Mouse (Mus musculus) kidney, embryonic 15.5 days (tissue): ENCODE results near the gene Nbea. TPM values are rescaled to one million over a fixed set of nuclear protein-coding genes. Genes with fewer than 3 reads are reported as not detected.
"Not testable (repeated sequence)": the region's sequence is repeated elsewhere in the genome, so short reads cannot be mapped to it uniquely, and the experiment has no call there.

Experiments used
- ATAC-seq: fragments of 200-750 bp; cut with Nextera tagmentation; replicated peaks from 2 replicates; pipeline ENCODE4 v1.8.0; 2017; ENCODE audit warnings: moderate TSS enrichment; ENCODE audit not compliant: low FRiP score
- H3K27ac ChIP-seq: fragments of 300-500 bp; sonication (generic); 2 replicates; pipeline ENCODE4 v1.5.1; 2015; ENCODE audit warnings: mild to moderate bottlenecking, inconsistent platforms
- H3K27me3 ChIP-seq: fragments of 300-500 bp; sonication (generic); 2 replicates; pipeline ENCODE4 v1.6.1; 2015; ENCODE audit warnings: inconsistent platforms
- H3K36me3 ChIP-seq: fragments of 300-500 bp; sonication (generic); 2 replicates; pipeline ENCODE4 v1.6.1; 2015; ENCODE audit warnings: inconsistent platforms
- H3K4me1 ChIP-seq: fragments of 300-500 bp; sonication (generic); 2 replicates; pipeline ENCODE4 v1.6.1; 2015; ENCODE audit warnings: inconsistent platforms
- H3K4me2 ChIP-seq: fragments of 300-500 bp; sonication (generic); 2 replicates; pipeline ENCODE4 v1.6.1; 2015; ENCODE audit warnings: moderate library complexity, mild to moderate bottlenecking, inconsistent platforms
- H3K4me3 ChIP-seq: fragments of 300-500 bp; sonication (generic); replicated peaks from 2 replicates; pipeline ENCODE4 v1.5.1; 2015; ENCODE audit warnings: mild to moderate bottlenecking, inconsistent platforms
- H3K9ac ChIP-seq: fragments of 300-500 bp; sonication (generic); 2 replicates; pipeline ENCODE4 v1.6.1; 2015; ENCODE audit warnings: mild to moderate bottlenecking, inconsistent platforms
- H3K9me3 ChIP-seq: fragments of 300-500 bp; sonication (generic); replicated peaks from 2 replicates; pipeline ENCODE4 v1.6.1; 2016; ENCODE audit warnings: inconsistent platforms
- WGBS: fragments of 180-500 bp; shearing (Covaris S2); methylation state at CpG from one replicate; pipeline ENCODE4 v1.1.7; 2015; ENCODE audit warnings: mixed read lengths; 5-methylcytosine and 5-hydroxymethylcytosine counted together
- polyA plus RNA-seq: library from polyadenylated mRNA; unstranded; fragments of >200 nt; fragmentation: Nextera tagmentation; extraction: Ambion mirVana; gene quantifications from 2 replicates; pipeline ENCODE4 v1.2.1, GENCODE M21; 2015

Gene Nbea
- polyA plus RNA-seq, 1 experiment from 2014 or later = 8.1 TPM

- Histone ChIP-seq H3K9me3 (no peaks in the 10 kb centered on the region), H3K36me3 (no peaks in the 10 kb centered on the region; the same call in 1 of the 2 replicates), H3K4me2 (no peak overlapping the region), H3K9ac (no peak overlapping the region), H3K27me3 (no peaks in the 10 kb centered on the region), H3K4me1 (peaks cover 6% of the 10 kb centered on the region; the same call in 1 of the 2 replicates), H3K27ac (no peak overlapping the region), H3K4me3 (no peak overlapping the region)
- peak; percentile 74 for ATAC-seq
- 11% methylated on average over 8 of the region's 8 CpGs for WGBS
Measured at GRCm38 (mm10) chr3:55635542-55636172, 547.8 kb downstream of the Nbea start.

DNA sequence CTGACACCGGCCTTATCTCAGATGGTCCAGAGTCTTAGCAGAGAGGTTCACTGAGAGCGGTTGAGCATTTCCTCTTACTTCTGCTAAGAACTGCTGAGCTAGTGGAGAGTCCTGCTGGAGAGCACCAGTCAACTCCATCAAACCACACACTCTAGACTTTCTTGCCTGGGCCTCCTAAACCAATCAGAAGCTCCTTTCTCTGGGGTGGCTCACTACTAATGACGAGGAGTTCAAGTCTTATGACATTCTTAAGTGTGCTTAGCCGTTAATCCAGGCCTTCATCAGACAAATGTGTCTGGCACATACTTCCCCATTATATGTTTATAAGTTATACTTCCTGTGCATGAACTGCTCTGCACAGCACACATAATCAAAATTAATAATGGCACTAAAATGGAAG is 556.4 kb downstream of the Nbea start:
- Histone ChIP-seq H3K9ac (no peak overlapping the region), H3K4me3 (no peak overlapping the region), H3K27me3 (no peaks in the 10 kb centered on the region), H3K4me2 (no peak overlapping the region), H3K36me3 (peaks cover 26% of the 10 kb centered on the region), H3K4me1 (peaks cover 4% of the 10 kb centered on the region; the same call in 1 of the 2 replicates), H3K27ac (no peak overlapping the region), H3K9me3 (no peaks in the 10 kb centered on the region)
- no peak for ATAC-seq
- WGBS = 83% methylated on average over 4 of the region's 4 CpGs

DNA sequence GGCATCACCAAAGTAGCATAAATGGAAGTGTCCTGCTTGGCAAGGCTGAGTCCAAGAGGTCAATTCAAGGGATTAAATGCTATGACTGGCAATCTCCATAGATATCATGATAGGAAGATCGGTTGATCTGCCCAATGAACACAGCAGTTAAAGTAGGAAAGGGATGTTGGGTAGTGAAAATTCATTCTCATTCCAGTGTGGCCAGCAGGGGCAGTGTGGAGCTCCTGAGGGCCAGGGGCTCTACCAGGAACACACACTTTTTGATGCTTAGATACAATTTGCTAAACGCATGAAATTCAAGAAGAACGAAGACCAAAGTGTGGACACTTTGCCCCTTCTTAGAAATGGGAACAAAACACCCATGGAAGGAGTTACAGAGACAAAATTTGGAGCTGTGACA is 561.5 kb downstream of the Nbea start:
- H3K9me3 ChIP-seq, H3K27ac ChIP-seq, H3K4me3 ChIP-seq, H3K9ac ChIP-seq, H3K4me1 ChIP-seq, ATAC-seq, H3K27me3 ChIP-seq, H3K4me2 ChIP-seq, H3K36me3 ChIP-seq: not testable (repeated sequence)
- 93% methylated on average over 3 of the region's 3 CpGs for WGBS

GRCm38 (mm10) chr3:55618396-55618795 is 565.1 kb downstream of the Nbea start:
- 89% methylated on average over 3 of the region's 3 CpGs for WGBS
- Histone ChIP-seq H3K36me3 (no peaks in the 10 kb centered on the region), H3K9ac (no peak overlapping the region), H3K4me2 (no peak overlapping the region), H3K27me3 (no peaks in the 10 kb centered on the region), H3K4me1 (no peaks in the 10 kb centered on the region), H3K4me3 (no peak overlapping the region), H3K27ac (no peak overlapping the region), H3K9me3 (no peaks in the 10 kb centered on the region)
- ATAC-seq = no peak

- peaks cover 4% of the 10 kb centered on the region; the same call in 1 of the 2 replicates for H3K4me1 ChIP-seq
Measured at GRCm38 (mm10) chr3:55612459-55613115, 570.9 kb downstream of the Nbea start.

DNA sequence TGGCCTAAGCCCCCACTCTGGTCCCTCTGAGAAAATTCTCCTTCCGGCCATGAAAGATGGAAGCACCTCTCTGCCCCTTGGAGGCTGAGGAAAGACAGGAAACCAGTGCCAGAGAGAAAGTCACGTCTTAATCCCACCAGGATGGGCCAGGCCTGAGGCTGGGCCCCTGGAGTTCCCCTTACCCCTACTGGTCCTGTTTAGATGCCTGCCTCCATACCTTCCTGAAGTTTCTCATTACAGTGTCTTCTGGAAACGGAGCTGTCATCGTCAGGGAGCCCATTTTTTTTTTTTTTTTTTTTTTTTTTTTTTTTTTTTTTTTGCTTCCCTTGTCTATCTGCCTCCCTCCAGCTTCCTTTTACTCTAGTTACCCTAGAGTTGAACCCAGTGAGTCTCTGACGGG is 571.5 kb downstream of the Nbea start:
- no peak overlapping the region for H3K9ac ChIP-seq
- H3K4me2 ChIP-seq = no peak overlapping the region
- H3K36me3 ChIP-seq = no peaks in the 10 kb centered on the region
- no peaks in the 10 kb centered on the region for H3K27me3 ChIP-seq
- H3K4me1 ChIP-seq = peaks cover 4% of the 10 kb centered on the region; the same call in 1 of the 2 replicates
- 58% methylated on average over 5 of the region's 5 CpGs for WGBS
- no peaks in the 10 kb centered on the region for H3K9me3 ChIP-seq
- H3K4me3 ChIP-seq = no peak overlapping the region
- H3K27ac ChIP-seq = no peak overlapping the region
- ATAC-seq = no peak

More at GRCm38 (mm10) chr3:55612459-55613115, 570.9 kb downstream of the Nbea start:
- no peak for ATAC-seq
- Histone ChIP-seq H3K9me3 (no peaks in the 10 kb centered on the region), H3K36me3 (no peaks in the 10 kb centered on the region), H3K9ac (no peak overlapping the region), H3K4me2 (no peak overlapping the region), H3K4me3 (no peak overlapping the region), H3K27me3 (no peaks in the 10 kb centered on the region), H3K27ac (no peak overlapping the region)
- WGBS = 52% methylated on average over 5 of the region's 5 CpGs

- H3K27me3 ChIP-seq = no peaks in the 10 kb centered on the region
- WGBS = 92% methylated on average over 12 of the region's 12 CpGs
- ATAC-seq = no peak
- no peak overlapping the region for H3K27ac ChIP-seq
- H3K4me1 ChIP-seq = peaks cover 4% of the 10 kb centered on the region; the same call in 1 of the 2 replicates
- H3K4me2 ChIP-seq = no peak overlapping the region
- H3K4me3 ChIP-seq = no peak overlapping the region
- H3K36me3 ChIP-seq = no peaks in the 10 kb centered on the region
- H3K9me3 ChIP-seq = no peaks in the 10 kb centered on the region
- no peak overlapping the region for H3K9ac ChIP-seq
Measured at GRCm38 (mm10) chr3:55610191-55610590, 573.3 kb downstream of the Nbea start.

- Histone ChIP-seq H3K4me1 (peaks cover 12% of the 10 kb centered on the region), H3K9me3 (no peaks in the 10 kb centered on the region), H3K27ac (no peak overlapping the region), H3K4me3 (no peak overlapping the region), H3K36me3 (no peaks in the 10 kb centered on the region), H3K27me3 (no peaks in the 10 kb centered on the region), H3K4me2 (no peak overlapping the region), H3K9ac (no peak overlapping the region)
- WGBS = 63% methylated on average over 2 of the region's 2 CpGs
- peak; percentile 66 for ATAC-seq
Measured at GRCm38 (mm10) chr3:55600286-55600685, 583.2 kb downstream of the Nbea start.

- Histone ChIP-seq H3K4me2 (no peak overlapping the region; the same call in 1 of the 2 replicates), H3K27me3 (no peaks in the 10 kb centered on the region), H3K36me3 (no peaks in the 10 kb centered on the region), H3K9ac (no peak overlapping the region), H3K4me1 (peaks cover 12% of the 10 kb centered on the region), H3K4me3 (no peak overlapping the region), H3K9me3 (no peaks in the 10 kb centered on the region), H3K27ac (no peak overlapping the region)
- no peak for ATAC-seq
- 43% methylated on average over 17 of the region's 17 CpGs for WGBS
Measured at GRCm38 (mm10) chr3:55599366-55600085, 584.0 kb downstream of the Nbea start.

- peaks cover 12% of the 10 kb centered on the region for H3K4me1 ChIP-seq
- 77% methylated on average over 2 of the region's 2 CpGs for WGBS
- H3K27me3 ChIP-seq = no peaks in the 10 kb centered on the region
- no peaks in the 10 kb centered on the region for H3K9me3 ChIP-seq
- no peak overlapping the region for H3K27ac ChIP-seq
- no peak overlapping the region for H3K4me3 ChIP-seq
- H3K4me2 ChIP-seq = no peak overlapping the region
- no peaks in the 10 kb centered on the region for H3K36me3 ChIP-seq
- no peak overlapping the region for H3K9ac ChIP-seq
- ATAC-seq = no peak
Measured at GRCm38 (mm10) chr3:55598681-55599080, 584.8 kb downstream of the Nbea start.

- no peak overlapping the region for H3K4me3 ChIP-seq
- H3K9me3 ChIP-seq = no peaks in the 10 kb centered on the region
- ATAC-seq = no peak
- H3K9ac ChIP-seq = no peak overlapping the region
- H3K27ac ChIP-seq = no peak overlapping the region
- no peak overlapping the region for H3K4me2 ChIP-seq
- H3K27me3 ChIP-seq = no peaks in the 10 kb centered on the region
- peaks cover 15% of the 10 kb centered on the region for H3K4me1 ChIP-seq
- whole genome bisulfite sequencing = 80% methylated on average over 5 of the region's 5 CpGs
- no peaks in the 10 kb centered on the region for H3K36me3 ChIP-seq
Measured at GRCm38 (mm10) chr3:55593312-55593711, 590.2 kb downstream of the Nbea start.

GRCm38 (mm10) chr3:55590727-55591126 is 592.8 kb downstream of the Nbea start:
- H3K9ac ChIP-seq = no peak overlapping the region
- 70% methylated on average over 6 of the region's 6 CpGs for WGBS
- no peak overlapping the region for H3K4me3 ChIP-seq
- ATAC-seq = no peak
- no peak overlapping the region for H3K4me2 ChIP-seq
- no peaks in the 10 kb centered on the region for H3K27me3 ChIP-seq
- peaks cover 28% of the 10 kb centered on the region for H3K4me1 ChIP-seq
- no peaks in the 10 kb centered on the region for H3K36me3 ChIP-seq
- H3K27ac ChIP-seq = no peak overlapping the region
- no peaks in the 10 kb centered on the region for H3K9me3 ChIP-seq
